21 mouse cellular contexts compared by ENCODE assay signal in genomic region chr15:95476440-95476839, GRCm38 (mm10). TPM values are rescaled to one million over a fixed set of nuclear protein-coding genes. Genes with fewer than 3 reads are reported as not detected.
DNase-seq lines count a peak whose midpoint lies in the region; ATAC-seq lines count a peak whose summit lies in the region.
"Had no signal": no experiment of that assay in that cellular context is flagged by ENCODE, and none has a peak within 500 bp of the region (broad histone marks: within the 10 kb centered on the region; RNA-seq: fewer than 3 reads in every experiment).

No protein-coding gene starts in this region.

- 72% methylated on average over 3 of the region's 3 CpGs for WGBS in limb, embryonic 11.5 days
- 86% methylated on average over 3 of the region's 3 CpGs for WGBS in limb, embryonic 10.5 days

- peak; percentile 28 for DNase-seq in embryo, embryonic 10 days (ENCODE audit: low spot score)
- no peak for DNase-seq in embryo, embryonic 9.5 days (ENCODE audit: extremely low spot score)
- no peak for DNase-seq in limb, embryonic 11.5 days (ENCODE audit: low spot score)
- no peak for DNase-seq in limb, embryonic 10.5 days (ENCODE audit: low spot score)
- DNase-seq in NIH3T3 (ENCODE audit: low read depth) = peak; percentile 5
- peak; percentile 31 for DNase-seq in hindlimb bud, embryonic 11.5 days (ENCODE audit: extremely low spot score, low read depth, low spot score)
- no peak for DNase-seq in retina, postnatal 1 day
- DNase-seq: adrenal gland, adult 2 months; adrenal gland, postnatal 25 days; B cell, adult 2 months; cerebellum, adult 18-20 months; cerebellum, adult 9-11 months; forebrain, postnatal 0 days; heart, adult 18-20 months had no signal

- no peaks in the 10 kb centered on the region for H3K9me3 ChIP-seq in limb, embryonic 11.5 days (ENCODE audit: control insufficient read depth, low read length)
- H3K9me3 ChIP-seq in limb, embryonic 10.5 days (replicated peaks) = no peaks in the 10 kb centered on the region
- H3K9me3 ChIP-seq: embryonic facial prominence, embryonic 13.5 days; forebrain, embryonic 13.5 days; heart, embryonic 10.5 days; heart, embryonic 15.5 days; hindbrain, embryonic 15.5 days had no signal

- H3K4me2 ChIP-seq in limb, embryonic 11.5 days (ENCODE audit: low read depth, severe bottlenecking) = no peak overlapping the region
- H3K4me2 ChIP-seq: embryonic facial prominence, embryonic 13.5 days; forebrain, embryonic 13.5 days; heart, embryonic 15.5 days; hindbrain, embryonic 15.5 days had no signal

- no peaks in the 10 kb centered on the region for H3K27me3 ChIP-seq in limb, embryonic 11.5 days (ENCODE audit: control insufficient read depth, insufficient read depth, low read length)
- no peaks in the 10 kb centered on the region for H3K27me3 ChIP-seq in limb, embryonic 10.5 days (ENCODE audit: low read depth, poor library complexity, severe bottlenecking)
- H3K27me3 ChIP-seq: embryonic facial prominence, embryonic 13.5 days; forebrain, embryonic 13.5 days; heart, embryonic 15.5 days; hindbrain, embryonic 15.5 days had no signal

- no peak overlapping the region for H3K27ac ChIP-seq in limb, embryonic 11.5 days (replicated peaks; ENCODE audit: low read depth, low read length)
- no peak overlapping the region for H3K27ac ChIP-seq in limb, embryonic 10.5 days
- H3K27ac ChIP-seq: embryonic facial prominence, embryonic 13.5 days; forebrain, embryonic 13.5 days; heart, embryonic 10.5 days; heart, embryonic 15.5 days; hindbrain, embryonic 15.5 days had no signal

- H3K9ac ChIP-seq in limb, embryonic 11.5 days (ENCODE audit: low read length) = no peak overlapping the region
- H3K9ac ChIP-seq: embryonic facial prominence, embryonic 13.5 days; forebrain, embryonic 13.5 days; forebrain, postnatal 0 days; heart, embryonic 15.5 days; hindbrain, embryonic 15.5 days had no signal

- ATAC-seq in limb, embryonic 11.5 days (ENCODE audit: insufficient number of reproducible peaks, low FRiP score, low TSS enrichment, low read depth) = 0 out of 2 replicates have a peak, but pooled peaks have one; percentile 44
- ATAC-seq: forebrain, embryonic 13.5 days; forebrain, postnatal 0 days; inflammation-experienced regulatory T-cells, adult 6 months; intestine, postnatal 0 days had no signal

- H3K4me3 ChIP-seq in limb, embryonic 11.5 days (ENCODE audit: low read depth, low read length) = no peak overlapping the region
- H3K4me3 ChIP-seq in limb, embryonic 10.5 days = no peak overlapping the region
- H3K4me3 ChIP-seq: embryonic facial prominence, embryonic 13.5 days; forebrain, embryonic 13.5 days; heart, embryonic 10.5 days; heart, embryonic 15.5 days; hindbrain, embryonic 15.5 days had no signal

- H3K36me3 ChIP-seq in limb, embryonic 11.5 days (ENCODE audit: control insufficient read depth, insufficient read depth, low read length) = no peaks in the 10 kb centered on the region
- H3K36me3 ChIP-seq in limb, embryonic 10.5 days = no peaks in the 10 kb centered on the region
- H3K36me3 ChIP-seq: embryonic facial prominence, embryonic 13.5 days; heart, embryonic 10.5 days; heart, embryonic 15.5 days had no signal

- no peaks in the 10 kb centered on the region for H3K4me1 ChIP-seq in limb, embryonic 11.5 days (ENCODE audit: control insufficient read depth, insufficient read depth, low read length)
- H3K4me1 ChIP-seq in limb, embryonic 10.5 days = peaks cover 14% of the 10 kb centered on the region
- H3K4me1 ChIP-seq: embryonic facial prominence, embryonic 13.5 days; heart, embryonic 10.5 days; heart, embryonic 15.5 days had no signal

RNA-seq across cellular contexts. Expression of gene Nell2, which starts 51.9 kb away (rescaled TPM):
- 3.2 and 4.2 TPM in 2 replicates for polyA plus RNA-seq in limb, embryonic 11.5 days (2014; fragmentation: Nextera tagmentation; extraction: Ambion mirVana)
- polyA plus RNA-seq in limb, embryonic 10.5 days (2016; fragmentation: Nextera tagmentation; extraction: Ambion mirVana) = 2.8 and 4.1 TPM in 2 replicates
- polyA plus RNA-seq: inflammation-experienced regulatory T-cells, adult 6 months had no signal

Comparison
In these comparisons a context has a peak if more than half of its experiments do, and no peak if none do; other contexts are left out.
1. DNase-seq: peak in embryo, embryonic 10 days (single experiment), NIH3T3 (single experiment) and hindlimb bud, embryonic 11.5 days (single experiment); none in embryo, embryonic 9.5 days (single experiment), limb, embryonic 11.5 days (single experiment), limb, embryonic 10.5 days (single experiment) and retina, postnatal 1 day (single experiment).